Mouse (Mus musculus): ENCODE results near the gene Olfr851.

Olfr851 gene

GRCm38 (mm10) chr9:19492995-19493394 lies at the start of gene Olfr851:
Olfr851 (plus strand) TSS chr9:19493295.
- DNase-seq: no peak

DNA sequence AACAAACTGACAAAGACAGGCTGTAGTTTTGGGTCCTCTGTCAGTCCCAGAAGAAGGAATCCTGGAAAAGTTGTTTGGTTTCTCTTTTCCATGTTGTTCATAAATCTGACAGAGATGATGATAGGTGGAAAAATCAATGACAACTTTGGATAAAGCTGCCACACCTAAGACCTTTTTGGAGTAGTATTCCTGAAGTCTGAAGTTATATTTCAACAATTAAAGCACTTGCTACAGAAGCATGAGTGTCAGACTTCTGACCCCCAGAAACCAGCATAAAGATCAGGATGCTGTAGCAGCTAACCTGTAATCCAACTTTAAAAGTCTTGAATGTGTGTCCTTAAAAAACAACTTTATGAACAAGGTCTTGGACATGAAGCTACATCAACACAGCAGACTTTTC lies 14.9 kb upstream of the Olfr851 start, which contains the start of gene Olfr850:
Olfr850 (minus strand) TSS at position 101 of the 400 bp plus-strand sequence.
- no peak for DNase-seq

DNA sequence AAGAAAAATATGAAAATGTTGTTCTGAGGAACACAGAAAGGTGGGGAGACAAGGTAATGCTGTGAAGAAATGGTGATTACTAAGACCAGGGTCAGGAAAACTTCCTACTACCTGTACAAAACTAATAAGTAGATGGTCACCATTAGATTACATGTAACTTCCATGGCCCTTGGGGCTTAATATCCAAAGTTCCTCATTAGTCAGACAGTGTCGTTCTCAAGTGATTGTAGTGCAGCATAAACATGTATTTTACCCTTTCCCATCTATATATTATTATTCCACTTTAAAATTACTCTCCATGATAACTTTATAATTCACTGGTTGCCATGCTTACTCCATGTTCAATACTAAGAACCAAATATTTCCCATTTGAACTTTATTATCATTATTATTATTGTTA lies 47.9 kb downstream of the Olfr851 start, which contains the start of gene Olfr853:
Olfr853 (minus strand) TSS at position 101 of the 400 bp plus-strand sequence.
- no peak for DNase-seq
